Mouse (Mus musculus): ENCODE data around the gene Ttc9. TPM values are rescaled to one million over a fixed set of nuclear protein-coding genes. Genes with fewer than 3 reads are reported as not detected.

Ttc9 gene
- polyA plus RNA-seq, 1 experiment from 2014 or later = 3.3 TPM

GRCm38 (mm10) chr12:81686406-81687117, 55.5 kb downstream of the Ttc9 start:
- Histone ChIP-seq H3K36me3 (ENCODE audit: control insufficient read depth, insufficient read depth, low read length) (no peaks in the 10 kb centered on the region), H3K4me1 (ENCODE audit: control insufficient read depth in 2 of 2, insufficient read depth in 2 of 2, low read length in 2 of 2) (peaks cover 5% of the 10 kb centered on the region in 2 experiments; a peak in 3 of 4 replicates), H3K4me2 (ENCODE audit: low read length) (no peak overlapping the region), H3K9me3 (ENCODE audit: control insufficient read depth, low read length) (no peaks in the 10 kb centered on the region), H3K9ac (ENCODE audit: low read length) (no peak overlapping the region), H3K4me3 (ENCODE audit: control insufficient read depth in 1 of 2, insufficient read depth in 1 of 2, low read depth in 1 of 2, low read length in 2 of 2) (no peak overlapping the region), H3K27ac (replicated peaks in 1 of 2; ENCODE audit: control insufficient read depth in 1 of 2, insufficient read depth in 1 of 2, low read depth in 2 of 2, low read length in 2 of 2) (no peak overlapping the region), H3K27me3 (ENCODE audit: control insufficient read depth, insufficient read depth, low read length) (no peaks in the 10 kb centered on the region)
- no peak for ATAC-seq (ENCODE audit: insufficient number of reproducible peaks, insufficient read depth, low FRiP score, low read depth)
- 50% methylated on average over 12 of the region's 12 CpGs for WGBS

GRCm38 (mm10) chr12:81687873-81688272, 56.8 kb downstream of the Ttc9 start:
- 69% methylated on average over 5 of the region's 5 CpGs for WGBS
- peak overlapping the region; percentile 52 to 68; a peak in 1 of 4 replicates for H3K27ac ChIP-seq (replicated peaks in 1 of 2; ENCODE audit: control insufficient read depth in 1 of 2, insufficient read depth in 1 of 2, low read depth in 2 of 2, low read length in 2 of 2)
- no peak for ATAC-seq (ENCODE audit: insufficient number of reproducible peaks, insufficient read depth, low FRiP score, low read depth)

DNA sequence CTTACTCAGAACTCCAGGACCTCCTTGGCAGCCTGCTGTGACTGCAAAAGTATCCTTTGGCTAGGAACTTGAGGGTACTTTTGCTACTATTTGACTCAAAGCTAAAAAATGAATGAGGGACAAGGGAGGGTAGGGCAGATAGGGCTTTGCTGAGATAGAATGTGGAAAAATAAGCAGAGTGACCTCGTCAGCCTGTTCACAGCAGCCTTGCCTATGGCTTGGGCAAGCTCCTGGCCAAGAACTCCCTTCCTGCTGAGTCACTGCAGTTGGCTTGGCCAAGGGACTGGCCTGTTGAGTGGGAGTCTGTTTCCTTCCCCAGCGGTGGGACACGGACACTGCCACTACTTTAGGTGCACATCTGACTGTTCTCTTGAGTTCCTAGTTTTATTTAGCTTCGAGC, 57.5 kb downstream of the Ttc9 start:
- H3K9ac ChIP-seq (ENCODE audit: low read length) = no peak overlapping the region

More at GRCm38 (mm10) chr12:81687873-81688272, 56.8 kb downstream of the Ttc9 start:
- Histone ChIP-seq H3K9me3 (ENCODE audit: control insufficient read depth, low read length) (no peaks in the 10 kb centered on the region), H3K4me3 (ENCODE audit: control insufficient read depth in 1 of 2, insufficient read depth in 1 of 2, low read depth in 1 of 2, low read length in 2 of 2) (no peak overlapping the region), H3K36me3 (ENCODE audit: control insufficient read depth, insufficient read depth, low read length) (no peaks in the 10 kb centered on the region), H3K27me3 (ENCODE audit: control insufficient read depth, insufficient read depth, low read length) (no peaks in the 10 kb centered on the region), H3K9ac (ENCODE audit: low read length) (no peak overlapping the region), H3K4me2 (ENCODE audit: low read length) (no peak overlapping the region), H3K4me1 (ENCODE audit: control insufficient read depth in 2 of 2, insufficient read depth in 2 of 2, low read length in 2 of 2) (peaks cover 5% of the 10 kb centered on the region in 2 experiments; a peak in 3 of 4 replicates)

DNA sequence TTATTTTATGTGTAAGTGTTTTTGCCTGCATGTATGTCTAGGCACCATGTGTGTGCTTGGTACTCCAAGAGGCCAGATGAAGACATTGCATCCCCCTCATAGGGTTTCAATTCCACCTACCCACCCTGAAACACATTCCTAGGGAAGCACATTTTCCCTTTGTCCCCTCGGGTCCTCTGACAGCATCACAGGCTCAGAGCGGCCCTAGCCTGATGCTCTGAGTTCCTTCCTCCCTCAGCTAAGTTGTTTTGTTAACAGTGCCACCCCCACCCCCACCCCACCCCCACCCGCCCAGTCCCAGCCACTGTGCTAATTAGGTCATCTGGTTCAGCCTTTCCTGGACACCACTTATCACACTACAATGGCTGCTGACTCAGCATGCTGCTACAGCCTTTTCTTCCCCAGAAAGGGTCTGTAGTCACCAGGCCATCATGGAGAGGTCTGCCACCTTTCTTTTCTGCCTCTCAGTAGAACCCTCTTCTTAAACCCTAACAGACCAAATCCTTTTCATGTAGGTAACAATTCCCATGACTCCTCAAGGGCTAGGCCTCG, 58.5 kb downstream of the Ttc9 start:
- Histone ChIP-seq H3K4me1 (ENCODE audit: control insufficient read depth in 2 of 2, insufficient read depth in 2 of 2, low read length in 2 of 2) (peaks cover 5% of the 10 kb centered on the region in 2 experiments; a peak in 3 of 4 replicates), H3K9me3 (ENCODE audit: control insufficient read depth, low read length) (no peaks in the 10 kb centered on the region)
- peak; percentile 37; the same call in 1 of the 2 replicates for ATAC-seq (ENCODE audit: insufficient number of reproducible peaks, insufficient read depth, low FRiP score, low read depth)

More for the DNA sequence above, 57.5 kb downstream of the Ttc9 start:
- Histone ChIP-seq H3K4me2 (ENCODE audit: low read length) (no peak overlapping the region), H3K27me3 (ENCODE audit: control insufficient read depth, insufficient read depth, low read length) (no peaks in the 10 kb centered on the region), H3K9me3 (ENCODE audit: control insufficient read depth, low read length) (no peaks in the 10 kb centered on the region), H3K27ac (replicated peaks in 1 of 2; ENCODE audit: control insufficient read depth in 1 of 2, insufficient read depth in 1 of 2, low read depth in 2 of 2, low read length in 2 of 2) (peak overlapping the region; percentile 52 to 68; a peak in 3 of 4 replicates), H3K4me1 (ENCODE audit: control insufficient read depth in 2 of 2, insufficient read depth in 2 of 2, low read length in 2 of 2) (peaks cover 5% of the 10 kb centered on the region in 2 experiments; a peak in 3 of 4 replicates), H3K4me3 (ENCODE audit: control insufficient read depth in 1 of 2, insufficient read depth in 1 of 2, low read depth in 1 of 2, low read length in 2 of 2) (no peak overlapping the region), H3K36me3 (ENCODE audit: control insufficient read depth, insufficient read depth, low read length) (no peaks in the 10 kb centered on the region)
- ATAC-seq (ENCODE audit: insufficient number of reproducible peaks, insufficient read depth, low FRiP score, low read depth) = no peak; the same call in 1 of the 2 replicates
- 52% methylated on average over 4 of the region's 4 CpGs for WGBS

GRCm38 (mm10) chr12:81690111-81690510, 59.1 kb downstream of the Ttc9 start:
- Histone ChIP-seq H3K4me1 (ENCODE audit: control insufficient read depth in 2 of 2, insufficient read depth in 2 of 2, low read length in 2 of 2) (peaks cover 5% of the 10 kb centered on the region in 2 experiments; a peak in 3 of 4 replicates), H3K36me3 (ENCODE audit: control insufficient read depth, insufficient read depth, low read length) (no peaks in the 10 kb centered on the region), H3K9me3 (ENCODE audit: control insufficient read depth, low read length) (no peaks in the 10 kb centered on the region), H3K4me2 (ENCODE audit: low read length) (no peak overlapping the region), H3K27ac (replicated peaks in 1 of 2; ENCODE audit: control insufficient read depth in 1 of 2, insufficient read depth in 1 of 2, low read depth in 2 of 2, low read length in 2 of 2) (peak overlapping the region; percentile 75 to 77), H3K9ac (ENCODE audit: low read length) (no peak overlapping the region), H3K4me3 (ENCODE audit: control insufficient read depth in 1 of 2, insufficient read depth in 1 of 2, low read depth in 1 of 2, low read length in 2 of 2) (no peak overlapping the region), H3K27me3 (ENCODE audit: control insufficient read depth, insufficient read depth, low read length) (no peaks in the 10 kb centered on the region)
- ATAC-seq (ENCODE audit: insufficient number of reproducible peaks, insufficient read depth, low FRiP score, low read depth) = no peak
- WGBS = 88% methylated on average over 15 of the region's 15 CpGs

More for the DNA sequence above, 58.5 kb downstream of the Ttc9 start:
- H3K27me3 ChIP-seq (ENCODE audit: control insufficient read depth, insufficient read depth, low read length) = no peaks in the 10 kb centered on the region
- WGBS = 33% methylated on average over 4 of the region's 4 CpGs
- no peak overlapping the region for H3K9ac ChIP-seq (ENCODE audit: low read length)
- H3K4me2 ChIP-seq (ENCODE audit: low read length) = no peak overlapping the region
- no peaks in the 10 kb centered on the region for H3K36me3 ChIP-seq (ENCODE audit: control insufficient read depth, insufficient read depth, low read length)
- H3K4me3 ChIP-seq (ENCODE audit: control insufficient read depth in 1 of 2, insufficient read depth in 1 of 2, low read depth in 1 of 2, low read length in 2 of 2) = no peak overlapping the region
- H3K27ac ChIP-seq (replicated peaks in 1 of 2; ENCODE audit: control insufficient read depth in 1 of 2, insufficient read depth in 1 of 2, low read depth in 2 of 2, low read length in 2 of 2) = peak overlapping the region; percentile 75 to 77

- no peaks in the 10 kb centered on the region for H3K9me3 ChIP-seq (ENCODE audit: control insufficient read depth, low read length)
- H3K4me1 ChIP-seq (ENCODE audit: control insufficient read depth in 2 of 2, insufficient read depth in 2 of 2, low read length in 2 of 2) = peaks cover 5% of the 10 kb centered on the region in 2 experiments; a peak in 3 of 4 replicates
- no peak overlapping the region for H3K4me3 ChIP-seq (ENCODE audit: control insufficient read depth in 1 of 2, insufficient read depth in 1 of 2, low read depth in 1 of 2, low read length in 2 of 2)
- WGBS = 60% methylated on average over 7 of the region's 7 CpGs
- no peak overlapping the region for H3K4me2 ChIP-seq (ENCODE audit: low read length)
- H3K27me3 ChIP-seq (ENCODE audit: control insufficient read depth, insufficient read depth, low read length) = no peaks in the 10 kb centered on the region
- H3K36me3 ChIP-seq (ENCODE audit: control insufficient read depth, insufficient read depth, low read length) = no peaks in the 10 kb centered on the region
- H3K27ac ChIP-seq (replicated peaks in 1 of 2; ENCODE audit: control insufficient read depth in 1 of 2, insufficient read depth in 1 of 2, low read depth in 2 of 2, low read length in 2 of 2) = peak overlapping the region; percentile 75 to 77
- ATAC-seq (ENCODE audit: insufficient number of reproducible peaks, insufficient read depth, low FRiP score, low read depth) = peak; percentile 27; the same call in 1 of the 2 replicates
- H3K9ac ChIP-seq (ENCODE audit: low read length) = no peak overlapping the region
Measured at GRCm38 (mm10) chr12:81690751-81691150, 59.7 kb downstream of the Ttc9 start.

DNA sequence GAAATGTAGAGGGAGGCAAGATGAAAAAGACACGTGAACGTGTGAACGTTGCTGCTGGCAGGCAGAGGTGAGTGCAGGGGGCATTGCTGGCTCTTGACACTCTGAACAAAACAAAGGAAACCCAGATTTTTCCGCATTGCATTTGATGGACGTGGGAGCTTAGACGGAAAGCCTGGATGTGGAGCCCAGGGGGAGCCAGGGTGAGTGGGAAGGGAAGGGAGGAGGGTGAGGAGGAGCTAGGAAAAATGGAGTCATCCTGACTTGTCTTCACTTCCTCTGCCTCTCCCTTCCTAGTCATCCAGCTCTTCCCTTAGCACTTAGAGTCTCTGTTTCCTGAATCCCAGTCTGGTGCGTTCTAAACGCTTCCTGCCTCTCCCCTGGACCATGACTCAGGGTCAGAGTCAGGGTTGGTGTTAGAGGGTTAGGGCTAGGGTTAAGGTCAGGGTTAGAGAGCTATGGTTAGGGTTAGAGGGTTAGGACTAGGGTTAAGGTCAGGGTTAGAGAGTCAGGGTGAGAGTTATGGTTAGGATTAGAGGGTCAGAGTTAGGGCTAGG, 60.2 kb downstream of the Ttc9 start:
- 36% methylated on average over 8 of the region's 8 CpGs for WGBS
- Histone ChIP-seq H3K4me2 (ENCODE audit: low read length) (no peak overlapping the region), H3K4me3 (ENCODE audit: control insufficient read depth in 1 of 2, insufficient read depth in 1 of 2, low read depth in 1 of 2, low read length in 2 of 2) (no peak overlapping the region), H3K4me1 (ENCODE audit: control insufficient read depth in 2 of 2, insufficient read depth in 2 of 2, low read length in 2 of 2) (peaks cover 5% of the 10 kb centered on the region in 2 experiments; a peak in 3 of 4 replicates), H3K9ac (ENCODE audit: low read length) (no peak overlapping the region), H3K27me3 (ENCODE audit: control insufficient read depth, insufficient read depth, low read length) (no peaks in the 10 kb centered on the region), H3K9me3 (ENCODE audit: control insufficient read depth, low read length) (no peaks in the 10 kb centered on the region), H3K27ac (replicated peaks in 1 of 2; ENCODE audit: control insufficient read depth in 1 of 2, insufficient read depth in 1 of 2, low read depth in 2 of 2, low read length in 2 of 2) (peak overlapping the region; percentile 75 to 77), H3K36me3 (ENCODE audit: control insufficient read depth, insufficient read depth, low read length) (no peaks in the 10 kb centered on the region)
- ATAC-seq (ENCODE audit: insufficient number of reproducible peaks, insufficient read depth, low FRiP score, low read depth) = peak; percentile 77
